Mouse (Mus musculus) skeletal muscle tissue, adult 2 months (tissue): Measurements from ENCODE around the gene Slc38a11.
A peak's percentile ranks its signal among the peaks of the same experiment; 100 is the strongest.

Experiments used
- DNase-seq: peaks from one replicate; pipeline ENCODE4 v3.0.0-alpha.2; 2012; ENCODE audit warnings: low read depth, low spot score

Gene Slc38a11

DNA sequence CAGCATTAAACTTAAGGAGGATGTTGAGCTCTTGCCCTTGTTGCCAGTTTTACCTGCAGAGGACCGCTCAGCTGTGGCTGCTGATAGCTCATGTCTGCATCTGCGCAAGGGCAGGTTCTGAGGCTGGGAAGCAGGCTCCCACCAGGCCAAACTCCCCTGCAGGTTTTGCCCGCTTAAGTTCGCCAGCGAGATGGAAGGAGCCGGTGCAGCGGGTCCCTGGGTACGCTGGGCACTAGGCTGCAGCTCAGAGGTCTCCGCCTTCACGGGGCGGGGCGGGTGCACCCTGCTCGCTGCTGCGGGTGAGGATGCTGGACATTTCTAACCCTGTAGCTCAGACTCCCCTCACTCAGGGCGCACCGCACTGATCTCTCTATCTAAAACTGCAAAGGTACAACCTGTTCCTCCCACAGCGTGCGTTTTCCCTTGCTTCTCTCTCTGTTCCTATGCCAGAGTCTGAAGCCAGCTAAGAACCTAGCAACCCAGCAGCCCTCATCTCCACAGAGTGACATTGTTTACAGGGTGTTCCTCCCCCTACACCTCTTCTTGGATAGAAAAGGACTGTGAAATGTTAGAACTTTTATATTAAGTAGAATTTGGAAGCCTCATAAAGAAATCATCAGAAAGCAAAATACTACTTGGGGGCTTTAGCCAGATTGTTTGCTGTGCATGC lies at the start of gene Slc38a11:
TSS of gene Slc38a11 (minus strand) at position 207 of the 670 bp plus-strand sequence.
- DNase-seq: no peak

DNA sequence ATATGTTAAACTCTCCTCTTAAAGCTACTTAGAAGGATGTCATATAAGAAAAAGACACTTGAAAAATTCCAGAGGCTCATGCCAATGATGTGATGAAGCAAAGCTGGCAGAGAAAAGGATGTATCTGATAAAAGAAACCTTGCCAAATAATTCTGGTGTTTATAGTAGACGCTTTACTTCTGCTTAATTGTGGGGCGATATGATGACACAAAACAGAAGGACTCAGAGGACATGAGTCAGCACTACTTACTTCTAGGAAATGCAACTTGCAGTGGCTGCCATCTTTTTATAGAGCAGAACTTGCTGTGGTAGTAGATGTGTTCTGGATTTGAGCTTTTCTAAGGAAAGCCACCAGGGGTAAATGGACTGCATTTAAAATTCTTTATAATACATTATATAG lies 43.3 kb upstream of the Slc38a11 start:
- no peak for DNase-seq

DNA sequence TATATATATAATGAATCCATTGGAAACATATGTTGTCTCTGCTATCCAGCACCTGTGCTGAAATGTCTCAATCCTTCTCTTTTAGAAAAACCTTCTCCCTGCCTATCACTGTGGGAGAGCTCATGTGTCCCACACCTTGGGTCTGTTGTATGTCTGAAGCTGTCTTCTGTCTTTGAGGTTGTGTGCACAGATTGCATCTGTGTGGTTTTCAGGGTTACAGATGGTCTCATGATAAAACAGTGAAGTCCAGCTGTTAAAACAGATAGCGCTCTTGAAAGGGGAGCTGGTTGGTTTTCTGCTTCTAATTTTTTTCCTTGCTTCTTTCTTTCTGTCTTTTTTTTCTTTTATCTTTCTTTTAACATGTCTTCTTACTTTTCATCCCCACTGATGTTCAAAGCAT lies 41.6 kb upstream of the Slc38a11 start:
- DNase-seq: no peak

DNA sequence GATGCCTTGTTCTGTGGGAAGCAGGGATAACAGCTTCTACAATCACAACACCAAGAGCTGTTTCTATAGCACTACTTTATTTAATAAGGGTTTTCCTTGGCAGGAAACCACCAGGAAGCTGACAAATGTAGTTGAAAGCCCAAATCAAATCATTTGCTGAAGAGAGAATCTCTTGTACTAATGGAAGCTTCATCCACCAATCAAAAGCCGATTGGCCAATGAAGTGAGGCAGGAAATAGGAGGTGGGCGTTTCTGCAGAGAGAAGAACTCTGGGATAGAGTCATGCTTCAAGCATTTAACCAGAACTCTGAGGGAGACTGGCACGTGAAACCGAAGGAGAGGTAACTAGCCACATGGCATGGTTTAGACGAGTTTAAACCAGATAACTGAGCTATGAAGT lies 38.2 kb upstream of the Slc38a11 start:
- no peak for DNase-seq

DNA sequence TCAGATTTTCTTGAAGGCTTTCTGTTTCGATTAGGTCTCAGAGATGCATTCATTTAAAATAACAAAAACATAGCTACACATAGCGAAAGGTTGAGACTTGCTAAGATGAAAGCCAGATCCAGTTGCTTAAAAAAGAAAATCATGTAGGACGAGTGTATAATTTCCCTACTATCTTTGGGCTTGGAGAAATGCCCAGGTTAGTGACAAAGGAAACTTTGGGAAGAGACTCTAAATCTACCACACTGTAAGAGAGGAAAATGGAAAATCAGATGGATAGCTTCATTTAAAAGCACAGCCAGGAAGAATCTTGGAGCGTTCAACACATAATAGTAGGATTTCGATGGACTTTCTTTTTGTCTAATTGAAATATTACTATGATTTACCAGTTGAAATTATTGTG lies 36.1 kb upstream of the Slc38a11 start:
- no peak for DNase-seq

DNA sequence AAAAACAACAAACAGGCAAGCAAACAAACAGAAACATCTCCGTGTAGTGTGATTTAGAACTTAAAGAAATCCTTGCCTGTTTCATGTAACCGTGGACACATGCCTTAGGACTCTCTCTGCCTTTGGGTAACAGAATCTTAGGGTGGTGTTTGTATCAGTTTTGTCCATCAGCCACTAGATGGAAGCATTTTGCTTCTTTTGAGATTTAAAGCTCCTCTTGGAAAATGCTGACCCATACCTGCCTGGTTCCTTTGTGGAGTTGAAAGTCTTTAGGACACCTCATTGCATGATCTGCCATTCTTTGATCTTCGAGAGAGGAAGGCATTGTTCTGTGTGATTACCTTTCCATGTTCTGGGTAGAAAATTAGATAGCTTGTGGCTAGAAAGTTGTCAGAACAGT lies 32.3 kb upstream of the Slc38a11 start:
- DNase-seq: no peak

DNA sequence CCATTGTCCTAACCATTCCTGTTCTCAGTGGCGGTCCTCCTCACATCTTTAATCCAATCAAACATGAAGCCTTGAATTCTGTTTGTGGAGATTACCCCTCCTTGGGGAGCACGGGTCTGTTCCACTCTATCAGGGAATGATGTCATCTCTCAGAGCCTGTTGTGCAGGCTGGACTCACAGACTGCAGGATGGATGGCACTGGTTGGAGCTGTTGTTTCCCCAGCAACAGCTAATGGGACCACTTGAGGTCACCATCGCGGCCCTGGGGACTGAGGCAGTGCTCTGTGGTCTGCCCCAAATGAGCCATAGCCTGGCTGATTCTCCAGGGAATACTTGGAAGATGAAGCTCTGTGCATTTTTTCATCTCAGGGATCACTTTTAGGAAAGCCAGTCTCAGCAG lies 29.2 kb upstream of the Slc38a11 start:
- DNase-seq: no peak

DNA sequence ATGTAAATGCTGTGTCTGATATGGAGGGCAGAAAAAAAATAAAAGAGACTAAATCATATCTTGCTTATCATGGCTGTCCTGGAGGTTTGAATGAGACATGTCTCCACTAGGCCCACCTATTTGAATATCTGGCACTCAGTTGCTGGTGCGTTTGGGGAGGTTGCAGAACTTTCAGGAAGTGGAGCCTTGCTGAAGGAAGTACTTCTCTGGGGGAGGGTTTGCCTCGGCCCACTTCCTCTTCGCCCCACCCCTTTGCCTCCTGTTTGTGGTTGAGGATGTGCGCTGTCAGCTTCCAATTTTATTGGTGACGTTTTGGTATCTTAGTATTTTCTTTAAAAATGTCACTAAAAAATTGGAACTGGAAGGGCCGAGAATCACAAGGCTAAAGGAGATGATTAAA lies 27.5 kb upstream of the Slc38a11 start:
- no peak for DNase-seq

DNA sequence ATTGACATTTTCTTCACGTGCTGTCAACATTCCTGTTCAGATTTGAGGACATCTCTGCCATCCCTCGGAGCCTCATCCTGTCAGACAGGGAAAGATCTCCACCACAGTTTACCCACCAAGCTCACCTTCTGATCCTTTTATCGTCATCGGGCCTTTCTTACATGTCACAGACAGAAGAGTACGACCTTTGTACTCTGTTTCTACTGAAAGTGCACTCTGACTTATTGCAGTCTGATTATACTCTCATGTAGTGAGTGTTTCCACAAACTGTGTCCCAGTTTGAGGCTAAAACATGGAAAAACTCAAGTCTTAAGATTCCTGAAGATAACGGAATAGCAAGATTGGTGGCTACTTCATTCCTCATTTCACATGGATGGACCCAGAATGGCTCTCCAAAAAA lies 21.0 kb upstream of the Slc38a11 start:
- DNase-seq: no peak

DNA sequence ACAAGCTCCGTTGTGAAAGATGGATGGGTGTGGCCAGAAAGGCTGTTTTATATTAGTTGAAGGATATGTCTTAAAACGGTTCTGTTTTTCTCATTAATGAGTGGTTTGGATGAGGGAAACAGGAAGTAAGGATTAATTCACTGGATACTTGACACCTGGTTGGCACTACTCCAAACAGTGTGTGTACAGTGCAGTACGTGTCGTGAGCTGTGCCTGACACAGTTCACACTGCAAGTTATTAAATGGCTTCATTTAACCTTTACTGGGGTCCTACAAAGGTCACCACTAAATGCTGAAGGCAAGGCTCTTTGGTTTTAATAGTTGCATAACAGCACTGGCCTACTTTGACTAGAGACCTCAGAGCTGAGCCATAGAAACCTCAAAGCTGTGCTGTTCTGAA lies 18.7 kb upstream of the Slc38a11 start:
- DNase-seq: peak; percentile 50

DNA sequence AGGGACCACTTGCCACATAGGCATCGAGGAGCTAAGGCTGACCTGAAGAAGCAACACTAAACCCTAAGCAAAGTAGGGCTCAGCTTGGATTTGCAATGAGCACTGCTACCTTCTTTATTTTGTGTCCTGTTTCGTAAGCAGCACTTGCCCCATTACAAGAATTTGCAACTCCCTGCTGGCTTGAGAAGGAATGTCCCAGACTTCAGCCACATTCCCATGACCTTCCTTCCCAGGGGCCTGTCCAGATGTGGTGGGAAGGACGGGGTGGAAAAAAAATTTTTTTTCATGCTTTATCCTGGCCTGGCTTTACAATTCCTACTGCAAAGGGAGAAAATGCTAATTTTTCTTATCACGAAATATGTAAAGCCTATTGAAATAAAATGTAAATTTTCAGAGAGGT lies 14.6 kb upstream of the Slc38a11 start:
- DNase-seq: peak; percentile 46

DNA sequence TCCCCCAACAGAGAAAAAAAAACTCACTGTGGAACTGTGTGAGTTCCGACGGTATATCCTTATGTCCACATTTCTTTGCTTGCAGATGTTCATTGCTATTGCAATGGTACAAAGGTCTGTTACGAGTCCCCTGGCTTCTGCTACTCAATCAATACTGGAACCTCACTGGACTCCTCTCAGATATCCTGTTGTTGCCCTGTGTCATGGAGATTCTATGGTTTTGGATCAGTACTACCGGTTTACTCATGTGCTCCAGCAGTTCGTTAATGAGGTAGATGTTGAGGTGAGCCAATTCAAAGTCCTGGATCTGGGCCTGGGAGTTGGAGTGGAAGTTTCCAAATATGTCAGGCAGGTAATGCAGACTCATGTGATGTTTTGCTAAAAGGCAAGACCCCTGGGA lies 10.6 kb upstream of the Slc38a11 start:
- no peak for DNase-seq

DNA sequence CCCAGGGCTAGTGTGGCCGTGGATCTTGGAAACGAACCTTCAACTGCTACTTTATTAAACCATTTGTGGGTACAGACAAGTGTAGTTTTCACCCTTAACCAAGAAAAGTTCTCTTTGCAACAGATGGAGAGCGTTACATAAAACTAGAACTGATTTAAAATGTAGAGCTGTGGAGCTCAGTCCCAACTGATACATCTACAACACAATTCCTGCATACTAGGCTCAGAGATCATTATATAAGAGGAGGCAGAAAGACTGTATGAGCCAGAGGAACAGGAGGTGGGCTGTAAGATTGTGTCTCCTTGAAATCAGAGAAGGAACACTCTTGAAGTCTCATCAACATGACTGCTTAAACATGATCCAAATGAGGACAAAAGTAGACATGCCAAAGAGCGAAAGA lies 9.2 kb upstream of the Slc38a11 start:
- DNase-seq: no peak

DNA sequence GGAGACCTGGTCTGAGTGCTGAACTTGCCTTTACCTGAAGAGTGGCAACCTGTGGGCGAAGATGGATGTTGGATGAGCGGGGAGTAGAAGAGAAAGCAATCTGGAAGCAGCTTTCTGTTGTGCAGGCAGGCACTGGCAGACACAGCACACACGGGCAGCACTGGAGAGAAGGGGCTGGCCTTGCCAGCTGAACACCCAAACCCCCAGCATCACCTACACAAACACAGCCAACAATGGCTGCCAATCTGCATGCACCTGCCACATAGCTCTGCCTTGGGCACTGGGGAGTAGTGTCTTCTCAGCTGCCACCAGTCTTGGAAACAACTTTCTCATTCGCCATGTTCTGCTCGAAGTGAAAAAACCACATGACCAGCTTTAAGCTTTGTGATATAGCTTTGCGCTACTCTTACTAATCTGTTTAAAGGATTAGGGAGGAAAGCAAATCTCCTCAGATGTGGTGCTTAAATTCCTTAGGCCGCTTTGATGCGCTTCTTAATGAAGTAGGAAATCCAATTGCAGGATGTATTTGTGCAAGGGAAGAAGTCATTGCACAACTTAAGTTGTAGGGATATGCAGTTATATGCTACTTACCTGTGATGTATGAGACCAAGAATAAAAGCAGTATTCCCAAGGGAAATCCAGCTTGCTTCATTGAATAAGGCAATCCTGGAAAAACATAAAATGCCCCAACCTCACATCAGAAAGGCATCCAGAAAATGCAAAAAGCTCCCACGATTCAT lies 2.9 kb downstream of the Slc38a11 start:
- DNase-seq: no peak

DNA sequence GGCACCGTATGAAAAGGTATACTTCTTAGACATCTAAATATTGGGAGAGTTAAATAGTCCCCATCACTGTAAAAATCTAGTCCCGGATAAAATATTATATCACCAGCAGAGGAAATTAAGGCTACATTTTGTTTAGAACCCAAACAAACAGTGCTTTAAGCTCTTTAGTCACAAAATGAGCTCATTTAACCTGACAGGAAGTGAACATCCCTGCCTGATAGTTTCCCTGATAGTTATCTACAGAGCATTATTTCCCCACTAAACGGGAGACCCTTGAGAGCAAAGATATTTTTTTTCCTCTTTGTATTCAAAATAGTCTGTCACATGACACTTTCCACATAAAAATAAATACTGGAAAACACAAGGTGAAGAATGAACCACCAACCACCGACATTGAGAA lies 16.5 kb downstream of the Slc38a11 start:
- DNase-seq: no peak

DNA sequence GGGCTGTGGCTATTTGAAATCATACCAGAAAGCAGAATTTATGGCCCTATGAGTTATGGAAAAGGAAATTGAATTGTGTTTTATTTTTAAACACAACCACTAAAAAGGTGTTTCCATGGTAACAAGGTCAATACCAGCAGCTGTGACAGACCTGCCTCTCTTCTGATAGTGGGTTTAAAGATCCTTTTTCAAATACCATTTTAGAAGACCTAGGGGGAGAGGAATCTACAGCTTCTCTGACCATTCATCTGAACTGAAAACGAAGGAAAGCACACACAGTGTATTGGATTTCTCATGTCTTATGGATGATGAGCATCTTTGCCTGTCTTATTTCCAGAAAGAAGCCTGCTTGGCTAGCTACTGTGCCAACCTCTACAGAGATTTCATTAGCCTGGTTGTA lies 16.9 kb downstream of the Slc38a11 start:
- no peak for DNase-seq

DNA sequence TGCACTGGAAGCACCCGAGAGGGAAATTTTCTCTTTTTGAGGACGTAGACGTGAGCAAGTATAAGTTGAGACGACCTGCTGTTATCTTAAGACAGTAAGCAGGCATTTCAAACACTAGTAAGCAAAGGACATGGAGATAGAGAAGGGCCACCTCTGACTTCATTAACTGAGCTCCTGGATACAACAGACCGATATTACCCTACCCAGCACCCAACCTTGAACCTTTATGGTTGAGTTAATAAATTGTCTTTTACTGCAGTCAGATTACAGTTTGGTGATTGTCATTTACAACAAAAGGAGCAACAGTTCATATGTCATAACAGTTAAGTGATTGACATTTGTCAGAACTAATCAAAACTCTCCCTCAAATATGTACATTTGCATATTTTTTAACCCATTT lies 17.8 kb downstream of the Slc38a11 start:
- DNase-seq: no peak

DNA sequence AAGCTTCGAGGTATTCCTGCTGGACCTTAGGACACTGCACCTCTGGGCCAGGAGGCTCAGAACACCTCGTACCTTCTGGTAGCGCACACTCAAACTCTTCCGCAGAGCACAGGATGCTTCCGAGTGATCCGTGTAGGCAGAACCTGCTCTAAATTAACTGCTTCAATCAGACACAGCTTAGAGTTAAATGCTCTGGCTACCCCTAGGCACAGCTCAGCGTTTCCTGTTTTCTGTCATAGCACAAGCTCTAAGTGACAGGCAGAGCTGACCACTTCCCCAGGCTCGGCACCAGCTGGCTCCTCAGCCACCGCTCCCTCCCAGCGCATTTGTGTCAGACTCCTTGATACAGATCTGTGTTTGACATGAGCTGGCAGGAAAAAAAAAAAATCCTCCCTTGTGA lies 21.8 kb downstream of the Slc38a11 start:
- peak; percentile 34 for DNase-seq

DNA sequence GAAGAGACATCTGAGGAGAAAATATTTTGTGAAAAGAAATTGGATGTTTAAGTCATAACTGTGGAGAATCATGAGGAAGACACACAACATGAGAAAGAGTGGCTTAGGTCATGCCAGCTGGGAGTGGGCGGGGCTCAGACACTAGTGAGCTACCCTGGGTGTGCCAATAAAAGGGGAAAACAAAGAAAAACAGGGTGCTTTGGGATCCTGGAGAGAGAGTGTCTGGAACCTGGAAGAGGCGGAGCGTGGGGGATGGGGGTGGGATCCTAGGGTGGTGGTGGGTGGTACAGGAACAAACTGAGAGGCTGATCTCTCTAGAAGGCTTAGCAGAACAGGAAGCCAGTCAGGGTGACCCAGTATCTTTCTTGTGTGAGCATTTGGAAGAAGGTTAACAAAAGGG lies 23.0 kb downstream of the Slc38a11 start:
- peak; percentile 5 for DNase-seq

DNA sequence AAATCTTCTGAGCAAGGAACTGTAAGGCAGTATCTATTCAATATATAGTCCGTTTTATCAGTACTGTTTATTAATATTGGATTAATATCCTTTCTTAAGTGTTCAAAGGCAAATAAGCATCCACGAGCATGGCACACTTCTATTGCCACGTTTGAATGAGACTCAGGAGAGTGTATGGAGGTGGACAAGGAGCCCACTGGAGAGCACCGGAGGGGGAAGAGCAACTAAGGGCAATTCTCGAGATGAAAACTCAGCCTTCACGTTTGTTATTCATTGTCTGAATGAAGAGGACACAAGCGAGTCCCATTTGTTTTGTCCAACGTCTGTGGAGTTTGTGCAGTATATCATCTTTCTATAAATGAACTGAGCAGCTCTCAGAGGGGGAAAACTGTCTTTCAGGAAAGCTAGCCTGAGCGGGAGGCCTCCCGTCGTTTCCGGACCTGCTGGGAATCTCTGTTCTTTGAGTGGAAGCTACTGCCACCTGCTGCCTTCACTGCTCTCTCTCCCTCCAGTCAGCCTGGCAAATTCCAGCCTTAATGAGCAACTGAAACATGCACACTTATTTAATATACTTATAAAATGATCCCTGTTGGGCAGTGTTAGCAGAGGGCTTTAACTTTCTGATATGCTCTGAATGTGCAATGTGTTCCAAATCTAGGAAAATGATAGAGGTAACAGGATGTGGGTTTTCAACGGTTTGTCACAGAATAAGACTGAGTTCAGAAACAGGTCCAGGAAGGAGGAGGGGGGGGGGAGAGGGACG lies 26.3 kb downstream of the Slc38a11 start:
- no peak for DNase-seq

DNA sequence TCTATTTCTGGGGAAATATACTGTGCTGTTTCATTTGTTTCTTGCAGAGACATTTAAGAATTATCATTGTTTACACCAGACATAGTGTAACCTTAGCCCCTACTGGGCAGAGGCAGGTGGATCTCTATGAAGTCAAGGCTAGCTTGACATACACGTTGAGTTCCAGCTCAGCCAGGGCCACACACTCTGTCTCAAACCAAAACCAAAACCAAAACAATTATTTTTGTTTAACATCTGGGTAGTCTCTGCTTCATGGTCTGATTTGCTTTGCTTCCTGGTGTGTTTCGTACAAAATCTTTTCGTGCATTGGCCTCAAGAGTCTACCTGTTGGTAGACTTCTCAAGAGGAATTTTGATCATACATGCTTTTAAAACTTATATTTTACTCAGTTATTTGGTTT lies 27.2 kb downstream of the Slc38a11 start:
- no peak for DNase-seq

DNA sequence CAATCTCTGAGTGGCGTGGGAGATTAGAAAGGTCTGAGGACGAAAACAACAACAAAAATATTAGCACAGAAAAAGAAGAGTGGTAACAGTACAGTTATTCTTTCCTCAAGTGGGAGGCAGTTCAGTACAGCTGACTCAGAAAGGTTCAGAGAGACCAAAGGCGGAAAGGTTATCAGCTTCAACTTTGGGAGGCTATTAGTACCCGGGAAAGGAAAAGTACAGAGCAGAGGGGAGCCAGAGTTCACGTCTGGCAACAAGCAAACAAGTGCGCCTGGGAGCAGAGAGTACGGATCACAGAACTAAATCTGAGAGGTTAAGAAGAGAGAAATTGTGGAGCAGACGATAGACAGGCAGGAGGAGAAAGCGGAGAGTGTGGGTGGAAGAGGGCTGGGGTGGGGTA lies 29.7 kb downstream of the Slc38a11 start:
- no peak for DNase-seq

DNA sequence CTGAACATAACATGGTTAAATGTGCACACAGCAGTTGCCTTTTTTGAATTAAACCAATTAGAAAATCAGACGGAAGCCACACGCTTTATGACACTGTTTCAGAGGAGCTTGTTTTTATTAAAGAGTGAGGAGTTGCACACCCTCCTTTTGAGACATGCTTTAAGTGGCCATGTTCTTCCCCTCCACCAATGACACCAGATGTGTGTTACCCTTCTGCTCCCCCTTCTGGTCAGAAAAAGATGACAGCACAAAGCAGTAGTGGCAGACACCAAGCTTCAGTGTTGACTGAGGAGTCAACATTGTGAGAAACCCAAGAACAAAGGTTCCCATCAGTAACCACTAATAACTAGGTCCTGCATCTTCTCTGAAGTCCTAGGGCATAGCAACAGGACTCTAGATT lies 32.5 kb downstream of the Slc38a11 start:
- DNase-seq: no peak
